Mouse (Mus musculus): ENCODE data around the gene Tctex1d4. TPM values are rescaled to one million over a fixed set of nuclear protein-coding genes. Genes with fewer than 3 reads are reported as not detected.

Tctex1d4 gene
- polyA plus RNA-seq, 1 experiment from 2014 or later = 0.21 TPM

DNA sequence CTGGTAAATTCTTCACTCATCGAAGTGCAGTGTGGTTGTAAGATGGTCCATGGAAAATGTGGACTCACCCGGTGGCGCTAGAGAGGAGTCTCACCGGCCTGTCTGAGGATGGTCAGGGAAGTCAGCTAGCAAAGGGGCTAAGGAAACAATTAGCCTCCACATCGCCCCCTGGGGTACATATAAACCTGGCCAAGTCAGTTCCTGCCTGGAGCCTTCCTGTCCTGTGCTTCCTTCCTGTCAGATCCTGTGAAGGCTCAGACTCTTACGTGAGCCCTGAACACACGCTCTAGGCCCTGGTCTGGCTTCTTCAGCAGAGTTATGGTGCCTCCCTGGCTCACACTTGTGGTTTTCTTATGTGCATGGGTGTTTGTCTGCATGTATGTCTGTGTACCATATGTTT, 25.4 kb upstream of the Tctex1d4 start:
- in situ Hi-C loops (cut with MboI; ENCODE audit: low pct_unique_long_range_greater_than_20kb) = no loop called here
- H3K27me3 ChIP-seq = no peaks in the 10 kb centered on the region
- ATAC-seq = no peak
- POLR2A ChIA-PET = no interaction called here
- no peak for DNase-seq (ENCODE audit: low read depth, low spot score)
- TF ChIP-seq CTCF (IDR thresholded peaks at IDR 0.05) = no peak
- CTCF ChIA-PET = interaction anchor here (1.2 kb wide), 1 partner anchor 20 kb away, joined by 3 read pairs; no protein-coding TSS in a partner anchor

DNA sequence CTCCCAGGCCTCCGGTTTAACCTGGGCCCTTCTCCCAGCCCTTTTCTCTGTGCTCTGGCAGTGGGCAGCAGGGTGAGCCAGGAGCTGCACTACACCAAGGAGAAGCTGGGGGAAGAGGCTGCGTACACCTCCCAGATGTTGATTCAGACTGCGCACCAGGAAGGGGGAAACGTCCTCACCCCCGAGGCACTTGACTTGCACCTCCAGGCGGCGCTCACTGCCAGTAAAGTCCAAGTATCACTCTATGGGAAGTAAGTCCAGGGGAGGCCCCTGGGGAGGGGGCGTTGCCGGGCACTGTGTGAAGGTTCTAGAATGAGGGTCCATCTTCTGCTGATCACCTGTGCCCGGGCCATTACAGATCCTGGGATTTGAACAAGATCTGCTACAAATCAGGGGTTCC, 21.9 kb upstream of the Tctex1d4 start:
- H3K27me3 ChIP-seq = no peaks in the 10 kb centered on the region
- DNase-seq (ENCODE audit: low read depth, low spot score) = no peak
- ChIA-PET CTCF (no interaction called here), POLR2A (no interaction called here)
- in situ Hi-C loops (cut with MboI; ENCODE audit: low pct_unique_long_range_greater_than_20kb) = no loop called here
- ATAC-seq = no peak
- TF ChIP-seq CTCF (IDR thresholded peaks at IDR 0.05) = no peak

DNA sequence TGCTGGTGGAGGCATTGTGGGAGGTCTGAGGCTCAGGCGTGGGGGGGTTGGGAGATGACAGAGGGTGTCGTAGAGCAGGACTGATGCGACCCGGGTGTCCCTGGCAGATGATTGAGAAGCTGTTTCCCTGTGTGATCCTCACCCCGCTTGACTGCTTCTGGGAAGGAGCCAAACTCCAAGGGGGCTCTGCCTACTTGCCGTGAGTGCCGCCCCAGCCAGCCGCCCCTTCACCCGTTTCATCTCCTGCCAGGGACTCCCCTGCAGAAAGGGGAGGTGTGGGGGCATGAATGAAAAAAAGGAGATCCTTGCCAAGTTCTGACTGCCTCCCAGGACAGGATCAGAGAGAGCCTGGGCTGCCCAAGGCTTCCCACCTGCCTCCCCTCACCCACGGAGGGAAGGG, 21.5 kb upstream of the Tctex1d4 start:
- DNase-seq (ENCODE audit: low read depth, low spot score) (no peak), ATAC-seq (peak; percentile 12)
- ChIA-PET POLR2A (no interaction called here), CTCF (no interaction called here)
- no peak for TF ChIP-seq CTCF (IDR thresholded peaks at IDR 0.05)
- H3K27me3 ChIP-seq = no peaks in the 10 kb centered on the region
- in situ Hi-C loops (cut with MboI; ENCODE audit: low pct_unique_long_range_greater_than_20kb) = no loop called here

DNA sequence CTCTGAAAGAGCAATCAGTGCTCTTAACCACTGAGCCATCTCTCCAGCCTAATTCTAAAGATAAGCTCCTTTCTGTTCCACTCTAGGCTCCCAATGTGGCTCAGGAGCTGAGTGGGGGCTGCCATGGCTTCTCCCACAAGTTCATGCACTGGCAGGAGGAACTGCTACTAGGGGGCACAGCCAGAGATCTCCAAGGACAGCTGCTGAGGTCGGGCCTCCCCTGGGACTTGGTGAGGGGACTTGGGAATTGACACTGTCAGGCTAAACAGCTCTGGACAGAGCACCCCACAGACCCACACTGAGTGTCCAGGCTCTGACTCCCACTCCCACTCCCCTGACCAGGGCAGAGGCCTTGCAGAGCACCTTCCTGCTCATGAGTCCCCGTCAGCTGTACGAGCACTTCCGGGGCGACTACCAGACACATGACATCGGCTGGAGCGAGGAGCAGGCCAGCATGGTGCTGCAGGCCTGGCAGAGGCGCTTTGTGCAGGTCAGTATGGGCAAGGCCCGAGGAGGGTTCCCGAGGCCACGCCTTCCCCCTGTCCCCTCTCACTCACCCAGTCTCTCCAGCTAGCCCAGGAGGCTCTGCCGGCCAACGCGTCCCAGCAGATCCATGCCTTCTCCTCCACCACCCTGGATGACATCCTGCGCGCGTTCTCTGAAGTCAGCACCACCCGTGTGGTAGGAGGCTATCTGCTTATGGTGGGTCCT, 18.6 kb upstream of the Tctex1d4 start:
- ChIA-PET CTCF (interaction anchor here (1.5 kb wide), 1 partner anchor 12 kb away, joined by 3 read pairs; no protein-coding TSS in a partner anchor), POLR2A (no interaction called here)
- no peak for TF ChIP-seq CTCF (IDR thresholded peaks at IDR 0.05)
- DNase-seq (ENCODE audit: low read depth, low spot score) (no peak), ATAC-seq (no peak)
- in situ Hi-C loops (cut with MboI; ENCODE audit: low pct_unique_long_range_greater_than_20kb) = no loop called here
- H3K27me3 ChIP-seq = no peaks in the 10 kb centered on the region

DNA sequence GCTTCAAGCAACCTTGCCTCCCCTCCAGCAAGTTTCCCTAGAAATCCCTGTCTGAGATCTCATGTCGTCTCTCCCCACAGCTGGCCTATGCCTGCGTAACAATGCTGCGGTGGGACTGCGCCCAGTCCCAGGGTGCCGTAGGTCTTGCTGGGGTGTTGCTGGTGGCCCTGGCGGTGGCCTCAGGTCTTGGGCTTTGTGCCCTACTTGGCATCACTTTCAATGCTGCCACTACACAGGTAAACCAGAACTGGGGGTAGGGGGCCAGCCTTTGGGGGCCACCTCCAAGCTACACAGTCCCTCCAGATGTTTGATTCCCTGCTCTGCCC, 18.1 kb upstream of the Tctex1d4 start:
- no peak for TF ChIP-seq CTCF (IDR thresholded peaks at IDR 0.05)
- ATAC-seq (no peak), DNase-seq (ENCODE audit: low read depth, low spot score) (no peak)
- H3K27me3 ChIP-seq = no peaks in the 10 kb centered on the region
- POLR2A ChIA-PET = no interaction called here
- in situ Hi-C loops (cut with MboI; ENCODE audit: low pct_unique_long_range_greater_than_20kb) = no loop called here
- CTCF ChIA-PET = interaction anchor here (1.5 kb wide), 1 partner anchor 12 kb away, joined by 3 read pairs; no protein-coding TSS in a partner anchor

DNA sequence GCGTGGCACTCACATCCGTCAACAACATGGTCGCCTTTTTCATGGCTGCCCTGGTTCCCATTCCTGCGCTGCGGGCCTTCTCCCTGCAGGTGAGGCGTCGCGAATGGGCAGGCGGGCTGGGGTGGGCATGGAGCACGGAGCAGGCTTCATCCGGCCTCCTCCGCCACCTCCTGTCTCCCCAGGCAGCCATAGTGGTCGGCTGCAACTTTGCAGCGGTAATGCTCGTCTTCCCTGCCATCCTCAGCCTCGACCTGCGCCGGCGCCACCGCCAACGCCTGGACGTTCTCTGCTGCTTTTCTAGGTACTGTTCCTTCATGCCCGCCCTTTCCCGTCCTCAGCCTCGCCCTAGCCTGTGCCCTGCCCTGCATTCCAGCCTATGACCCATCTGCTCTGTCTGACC, 17.3 kb upstream of the Tctex1d4 start:
- POLR2A ChIA-PET = no interaction called here
- no peak for DNase-seq (ENCODE audit: low read depth, low spot score)
- ATAC-seq = no peak
- in situ Hi-C loops (cut with MboI; ENCODE audit: low pct_unique_long_range_greater_than_20kb) = no loop called here
- TF ChIP-seq CTCF (IDR thresholded peaks at IDR 0.05) = no peak
- no peaks in the 10 kb centered on the region for H3K27me3 ChIP-seq
- CTCF ChIA-PET = no interaction called here

DNA sequence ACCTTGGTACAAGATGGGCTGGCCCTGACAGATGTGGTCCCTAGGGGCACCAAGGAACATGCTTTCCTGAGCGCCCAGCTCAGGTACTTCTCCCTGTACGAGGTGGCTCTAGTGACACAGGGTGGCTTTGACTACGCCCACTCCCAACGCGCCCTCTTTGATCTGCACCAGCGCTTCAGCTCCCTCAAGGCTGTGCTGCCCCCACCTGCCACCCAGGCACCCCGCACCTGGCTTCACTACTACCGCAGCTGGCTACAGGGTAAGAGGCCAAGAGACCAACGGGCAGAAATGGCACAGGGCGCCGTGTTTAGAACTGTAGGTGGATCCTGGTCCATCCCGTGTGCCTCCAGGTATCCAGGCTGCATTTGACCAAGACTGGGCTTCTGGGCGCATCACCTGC, 16.3 kb upstream of the Tctex1d4 start:
- TF ChIP-seq CTCF (IDR thresholded peaks at IDR 0.05) = no peak
- ATAC-seq (no peak), DNase-seq (ENCODE audit: low read depth, low spot score) (no peak)
- in situ Hi-C loops (cut with MboI; ENCODE audit: low pct_unique_long_range_greater_than_20kb) = no loop called here
- H3K27me3 ChIP-seq = no peaks in the 10 kb centered on the region
- ChIA-PET POLR2A (no interaction called here), CTCF (no interaction called here)

DNA sequence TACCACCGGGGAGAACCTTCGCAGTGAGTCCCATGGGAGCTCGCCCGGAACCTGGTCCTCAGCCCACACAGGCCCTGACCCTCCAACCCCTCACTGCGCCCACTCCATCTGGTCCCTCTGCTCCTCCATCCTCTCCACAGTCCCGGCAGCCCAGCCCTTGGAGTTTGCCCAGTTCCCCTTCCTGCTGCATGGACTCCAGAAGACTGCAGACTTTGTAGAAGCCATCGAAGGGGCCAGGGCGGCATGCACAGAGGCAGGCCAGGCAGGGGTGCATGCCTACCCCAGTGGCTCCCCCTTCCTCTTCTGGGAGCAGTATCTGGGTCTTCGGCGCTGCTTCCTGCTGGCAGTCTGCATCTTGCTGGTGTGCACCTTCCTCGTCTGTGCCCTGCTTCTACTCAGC, 15.6 kb upstream of the Tctex1d4 start:
- H3K27me3 ChIP-seq = no peaks in the 10 kb centered on the region
- TF ChIP-seq CTCF (IDR thresholded peaks at IDR 0.05) = no peak
- ChIA-PET CTCF (no interaction called here), POLR2A (no interaction called here)
- no peak for DNase-seq (ENCODE audit: low read depth, low spot score)
- in situ Hi-C loops (cut with MboI; ENCODE audit: low pct_unique_long_range_greater_than_20kb) = no loop called here
- ATAC-seq = no peak

DNA sequence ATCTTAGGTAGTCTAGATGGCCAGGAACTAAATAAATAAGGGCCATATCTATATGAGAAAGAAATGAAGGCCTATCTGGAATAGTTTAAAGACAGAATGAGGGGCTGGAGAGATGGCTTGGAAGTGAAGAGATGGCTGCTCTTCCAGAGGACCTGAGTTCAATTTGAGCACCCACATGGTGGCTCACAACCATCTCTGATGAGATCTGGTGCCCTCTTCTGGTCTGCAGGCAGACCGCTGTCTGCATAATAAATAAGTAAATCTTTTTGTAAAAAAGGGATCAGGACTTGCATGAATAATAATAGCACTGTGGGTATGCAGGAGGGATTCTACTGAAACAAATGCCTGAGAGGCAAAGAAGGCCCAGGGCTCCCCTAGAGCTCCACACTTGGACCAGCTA, 13.4 kb upstream of the Tctex1d4 start:
- ChIA-PET POLR2A (no interaction called here), CTCF (no interaction called here)
- no peak for TF ChIP-seq CTCF (IDR thresholded peaks at IDR 0.05)
- ATAC-seq (no peak), DNase-seq (ENCODE audit: low read depth, low spot score) (no peak)
- in situ Hi-C loops (cut with MboI; ENCODE audit: low pct_unique_long_range_greater_than_20kb) = no loop called here
- no peaks in the 10 kb centered on the region for H3K27me3 ChIP-seq

DNA sequence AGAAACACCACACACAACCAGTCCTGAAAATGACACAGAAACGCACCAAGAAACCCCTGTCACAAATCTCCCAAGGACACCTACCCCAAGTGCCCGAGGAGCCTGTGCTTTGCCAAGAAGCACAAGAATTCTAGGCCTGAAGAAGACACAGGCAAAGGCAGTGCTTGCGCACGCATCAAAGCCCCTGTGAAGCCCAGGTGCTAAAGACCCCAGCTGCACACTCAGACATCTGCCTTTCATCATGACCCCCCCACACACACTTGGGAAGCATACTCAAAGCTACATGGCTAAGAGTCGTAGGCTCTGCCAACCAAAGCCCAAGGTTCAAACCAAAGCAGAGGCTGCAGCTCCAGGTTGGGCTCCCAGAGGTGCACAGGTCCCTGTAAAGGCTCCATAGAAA, 11.0 kb upstream of the Tctex1d4 start:
- in situ Hi-C loops (cut with MboI; ENCODE audit: low pct_unique_long_range_greater_than_20kb) = no loop called here
- ChIA-PET CTCF (no interaction called here), POLR2A (no interaction called here)
- no peak for TF ChIP-seq CTCF (IDR thresholded peaks at IDR 0.05)
- DNase-seq (ENCODE audit: low read depth, low spot score) (no peak), ATAC-seq (no peak)
- no peaks in the 10 kb centered on the region for H3K27me3 ChIP-seq

DNA sequence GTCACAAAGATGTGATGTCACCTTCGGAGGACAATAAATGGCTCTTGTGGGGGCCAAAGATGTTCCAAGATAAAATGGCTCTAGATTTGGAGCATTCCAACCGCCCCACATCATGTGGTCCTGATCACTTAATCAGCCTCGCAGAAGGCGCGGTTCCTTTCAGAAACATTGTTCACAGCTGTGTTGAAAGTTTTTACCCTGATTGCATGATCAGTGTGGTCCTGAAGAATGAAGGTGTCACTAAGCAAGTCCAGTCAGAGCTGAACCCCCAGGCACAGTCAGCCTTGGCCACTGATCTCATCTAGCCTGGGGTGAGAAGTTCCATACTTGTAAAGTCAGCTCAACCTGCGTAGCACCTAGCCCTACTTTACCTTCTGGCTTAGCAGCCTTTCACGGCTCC, 8.7 kb upstream of the Tctex1d4 start:
- H3K27me3 ChIP-seq = no peaks in the 10 kb centered on the region
- POLR2A ChIA-PET = no interaction called here
- in situ Hi-C loops (cut with MboI; ENCODE audit: low pct_unique_long_range_greater_than_20kb) = no loop called here
- CTCF ChIA-PET = interaction anchor here (1.0 to 1.4 kb wide), 4 partner anchors 21 to 117 kb away, joined by 3 to 5 read pairs (median 3); no protein-coding TSS in a partner anchor
- no peak for DNase-seq (ENCODE audit: low read depth, low spot score)
- no peak for TF ChIP-seq CTCF (IDR thresholded peaks at IDR 0.05)
- no peak for ATAC-seq

DNA sequence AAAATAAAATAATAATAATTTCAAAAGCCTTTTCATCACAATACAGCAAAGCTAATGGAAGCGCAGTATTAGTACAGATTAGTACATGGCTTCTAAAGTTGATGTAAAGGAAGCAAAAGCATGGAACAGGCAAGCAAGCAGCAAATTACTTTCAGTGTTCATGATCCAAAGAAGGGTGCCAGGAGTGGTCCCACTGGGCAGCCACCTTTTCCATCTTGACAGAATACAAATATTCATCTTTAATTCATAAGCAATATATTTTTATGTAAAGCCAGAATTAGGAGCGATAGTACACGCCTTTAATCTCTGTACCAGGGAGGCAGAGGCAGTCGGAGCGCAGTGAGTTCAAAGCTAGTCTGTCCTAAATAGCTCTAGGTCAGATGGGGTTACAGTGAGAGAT, 7.0 kb upstream of the Tctex1d4 start:
- H3K27me3 ChIP-seq = no peaks in the 10 kb centered on the region
- POLR2A ChIA-PET = interaction anchor here (0.6 to 1.3 kb wide), 3 partner anchors 30 to 80 kb away, joined by 3 to 5 read pairs (median 4); no protein-coding TSS in a partner anchor
- in situ Hi-C loops (cut with MboI; ENCODE audit: low pct_unique_long_range_greater_than_20kb) = loop anchor here (10.0 kb wide), 1 partner anchor 395 kb away; the partner anchor contains the start of gene Tesk2
- TF ChIP-seq CTCF (IDR thresholded peaks at IDR 0.05) = no peak
- no peak for DNase-seq (ENCODE audit: low read depth, low spot score)
- CTCF ChIA-PET = interaction anchor here (0.9 to 3.7 kb wide), 5 partner anchors 12 to 119 kb away, joined by 3 to 19 read pairs (median 3); partner anchors contain the start of gene Plk3
- ATAC-seq = no peak
